In genomic region chr13:41203691-41204090, GRCm38 (mm10) we compare ENCODE assay signal across 22 mouse cellular contexts. TPM values are rescaled to one million over a fixed set of nuclear protein-coding genes. Genes with fewer than 3 reads are reported as not detected.
"Had no signal": no experiment of that assay in that cellular context is flagged by ENCODE, and none has a peak within 500 bp of the region (broad histone marks: within the 10 kb centered on the region; RNA-seq: fewer than 3 reads in every experiment).

No protein-coding gene starts in this region.

- H3K36me3 ChIP-seq: heart, embryonic 10.5 days; heart, embryonic 12.5 days; hindbrain, embryonic 10.5 days; hindbrain, embryonic 12.5 days; intestine, embryonic 15.5 days; limb, embryonic 13.5 days; limb, embryonic 15.5 days had no signal

- DNase-seq: gastrocnemius, adult 2 months; gastrocnemius, postnatal 10 days; gastrocnemius, postnatal 25 days; heart, adult 18-20 months; heart, postnatal 10 days; heart, postnatal 4 days; kidney, adult 18-20 months; kidney, adult 8-10 months; kidney, postnatal 10 days; kidney, postnatal 4 days; left cerebral cortex, postnatal 4 days had no signal

- H3K27ac ChIP-seq: gastrocnemius, adult 2 months; heart, embryonic 10.5 days; hindbrain, embryonic 12.5 days; hindbrain, embryonic 14.5 days; intestine, embryonic 15.5 days; left cerebral cortex, adult 2 months; limb, embryonic 13.5 days; limb, embryonic 15.5 days had no signal

- H3K27me3 ChIP-seq: heart, embryonic 12.5 days; hindbrain, embryonic 12.5 days; intestine, embryonic 15.5 days had no signal

- H3K4me3 ChIP-seq: gastrocnemius, adult 2 months; heart, embryonic 10.5 days; heart, embryonic 12.5 days; hindbrain, embryonic 10.5 days; hindbrain, embryonic 12.5 days; intestine, embryonic 15.5 days; left cerebral cortex, adult 2 months; limb, embryonic 13.5 days; limb, embryonic 15.5 days had no signal

- H3K4me1 ChIP-seq: intestine, embryonic 15.5 days had no signal

RNA-seq across cellular contexts. Expression of gene Elovl2, which starts 16.5 kb away (rescaled TPM):
- total RNA-seq: gastrocnemius, postnatal 25 days; granulocyte monocyte progenitor cell, adult 5-6 weeks had no signal
- polyA plus RNA-seq: inflammation-experienced regulatory T-cells, adult 6 months had no signal
